ENCODE assay signal across 16 mouse cellular contexts in the genomic region with DNA sequence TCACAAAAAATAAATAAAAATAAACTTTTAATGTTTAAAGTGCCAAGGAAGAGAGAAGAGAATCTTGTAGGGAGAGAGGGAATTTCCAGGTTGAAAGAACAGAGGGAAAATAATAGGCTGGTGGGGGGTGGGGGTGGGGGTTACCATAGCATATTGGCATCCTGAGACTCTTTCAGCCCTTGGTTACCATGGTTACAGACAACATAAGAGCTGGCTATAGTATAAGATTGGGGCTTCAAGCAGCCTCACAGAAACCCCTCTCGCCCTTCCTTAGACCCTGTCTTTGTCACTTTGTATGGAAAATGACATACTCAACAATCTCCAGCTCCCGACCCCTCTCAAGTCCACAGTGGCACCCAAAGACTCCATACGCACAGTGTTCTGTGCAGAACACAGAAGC. TPM values are rescaled to one million over a fixed set of nuclear protein-coding genes. Genes with fewer than 3 reads are reported as not detected.
A peak's percentile ranks its signal among the peaks of the same experiment; 100 is the strongest.
DNase-seq lines count a peak whose midpoint lies in the region; ATAC-seq and TF ChIP-seq lines count a peak whose summit lies in the region.
"Had no signal": no experiment of that assay in that cellular context is flagged by ENCODE, and none has a peak within 500 bp of the region (broad histone marks: within the 10 kb centered on the region; RNA-seq: fewer than 3 reads in every experiment).

No protein-coding gene starts in this region.

- H3K4me1 ChIP-seq in forebrain, embryonic 12.5 days: peaks cover 87% of the 10 kb centered on the region
- H3K4me1 ChIP-seq in hindbrain, embryonic 15.5 days (replicated peaks): peaks cover 52% of the 10 kb centered on the region
- H3K4me1 ChIP-seq in midbrain, postnatal 0 days (ENCODE audit: insufficient read depth, low read length): peaks cover 4% of the 10 kb centered on the region; the same call in 1 of the 2 replicates
- H3K4me1 ChIP-seq: heart, embryonic 15.5 days; limb, embryonic 12.5 days had no signal

- peak; percentile 64 for ATAC-seq in forebrain, embryonic 12.5 days (ENCODE audit: low FRiP score)
- ATAC-seq in hindbrain, embryonic 15.5 days (ENCODE audit: low FRiP score, low read depth): no peak; the same call in 1 of the 2 replicates
- 0 out of 2 replicates have a peak, but pooled peaks have one; percentile 29 for ATAC-seq in midbrain, postnatal 0 days (ENCODE audit: low FRiP score)

- no peaks in the 10 kb centered on the region for H3K9me3 ChIP-seq in forebrain, embryonic 12.5 days
- H3K9me3 ChIP-seq in hindbrain, embryonic 15.5 days: no peaks in the 10 kb centered on the region
- H3K9me3 ChIP-seq in midbrain, postnatal 0 days (ENCODE audit: low read length): no peaks in the 10 kb centered on the region
- H3K9me3 ChIP-seq: heart, embryonic 15.5 days; limb, embryonic 12.5 days had no signal

- H3K27me3 ChIP-seq in forebrain, embryonic 12.5 days: no peaks in the 10 kb centered on the region
- H3K27me3 ChIP-seq in hindbrain, embryonic 15.5 days: no peaks in the 10 kb centered on the region
- no peaks in the 10 kb centered on the region for H3K27me3 ChIP-seq in midbrain, postnatal 0 days (ENCODE audit: insufficient read depth, low read length)
- H3K27me3 ChIP-seq: limb, embryonic 12.5 days had no signal

- peak overlapping the region; percentile 90 for H3K27ac ChIP-seq in forebrain, embryonic 12.5 days
- H3K27ac ChIP-seq in hindbrain, embryonic 15.5 days (replicated peaks): peak overlapping the region; percentile 4; the same call in 1 of the 2 replicates
- no peak overlapping the region for H3K27ac ChIP-seq in midbrain, postnatal 0 days (ENCODE audit: low read depth, low read length)
- H3K27ac ChIP-seq in layer of hippocampus, adult 2 months: no peak overlapping the region
- H3K27ac ChIP-seq: heart, embryonic 15.5 days; limb, embryonic 12.5 days; stomach, postnatal 0 days had no signal

- H3K9ac ChIP-seq in forebrain, embryonic 12.5 days: no peak overlapping the region
- no peak overlapping the region for H3K9ac ChIP-seq in hindbrain, embryonic 15.5 days
- no peak overlapping the region for H3K9ac ChIP-seq in midbrain, postnatal 0 days (replicated peaks; ENCODE audit: low read length, poor library complexity, severe bottlenecking)
- H3K9ac ChIP-seq: heart, embryonic 15.5 days; limb, embryonic 12.5 days had no signal

- H3K4me2 ChIP-seq in forebrain, embryonic 12.5 days: peak overlapping the region; percentile 31
- H3K4me2 ChIP-seq in hindbrain, embryonic 15.5 days: no peak overlapping the region
- H3K4me2 ChIP-seq in midbrain, postnatal 0 days (ENCODE audit: low read depth, low read length, poor library complexity, severe bottlenecking): peak overlapping the region; percentile 1; the same call in 1 of the 2 replicates
- H3K4me2 ChIP-seq: heart, embryonic 15.5 days; limb, embryonic 12.5 days had no signal

- TF ChIP-seq CTCF in midbrain, postnatal 0 days (IDR thresholded peaks at IDR 0.05): no peak
- no peak for TF ChIP-seq CTCF in layer of hippocampus, adult 2 months (conservative IDR thresholded peaks at IDR 0.05)

- 0 out of 2 replicates have a peak overlapping the region, but pooled peaks have one; percentile 16 for H3K4me3 ChIP-seq in forebrain, embryonic 12.5 days (replicated peaks)
- H3K4me3 ChIP-seq in hindbrain, embryonic 15.5 days: no peak overlapping the region
- H3K4me3 ChIP-seq in midbrain, postnatal 0 days (ENCODE audit: low read depth, low read length): no peak overlapping the region
- H3K4me3 ChIP-seq in layer of hippocampus, adult 2 months: no peak overlapping the region
- H3K4me3 ChIP-seq: heart, embryonic 15.5 days; limb, embryonic 12.5 days had no signal

- H3K36me3 ChIP-seq in forebrain, embryonic 12.5 days (replicated peaks): 0 out of 2 replicates have a peak, but pooled peaks cover 3% of the 10 kb centered on the region
- H3K36me3 ChIP-seq in hindbrain, embryonic 15.5 days: no peaks in the 10 kb centered on the region
- H3K36me3 ChIP-seq in midbrain, postnatal 0 days (ENCODE audit: insufficient read depth, low read length): no peaks in the 10 kb centered on the region
- H3K36me3 ChIP-seq: heart, embryonic 15.5 days; limb, embryonic 12.5 days had no signal

- 14% methylated on average over 3 of the region's 3 CpGs for WGBS in forebrain, embryonic 12.5 days
- WGBS in hindbrain, embryonic 15.5 days: 18% methylated on average over 3 of the region's 3 CpGs
- 22% methylated on average over 3 of the region's 3 CpGs for WGBS in midbrain, postnatal 0 days

- DNase-seq in R1 (ENCODE audit: low read depth, low spot score): peak; percentile 28
- peak; percentile 62 for DNase-seq in midbrain, postnatal 0 days (ENCODE audit: low spot score)
- no peak for DNase-seq in adrenal gland, adult 2 months
- no peak for DNase-seq in right cerebral cortex, postnatal 14 days
- no peak for DNase-seq in layer of hippocampus, adult 2 months (ENCODE audit: low spot score in 2 of 2)
- DNase-seq in cerebellum, adult 11 months: no peak
- DNase-seq: adrenal gland, postnatal 14 days; cerebellum, adult 11-12 months; gastrocnemius, postnatal 10 days; kidney, postnatal 10 days had no signal

RNA-seq across cellular contexts. Expression of gene Kcnk10, which starts 13.7 kb away (rescaled TPM):
- polyA plus RNA-seq in forebrain, embryonic 12.5 days (2016; fragmentation: Nextera tagmentation; extraction: Ambion mirVana): 47.6 and 53.8 TPM in 2 replicates
- polyA plus RNA-seq in hindbrain, embryonic 15.5 days (2015; fragmentation: Nextera tagmentation; extraction: Ambion mirVana): 34.8 and 37.2 TPM in 2 replicates
- total RNA-seq in midbrain, postnatal 0 days (2014; rRNA removed): 56.6 and 62.6 TPM in 2 replicates
- polyA plus RNA-seq in midbrain, postnatal 0 days (2015; fragmentation: Nextera tagmentation; extraction: Ambion mirVana): 33.0 and 37.4 TPM in 2 replicates
- total RNA-seq in adrenal gland, adult 2 months (2021): not detected
- not detected in 2 replicates for polyA plus RNA-seq in adrenal gland, adult 2 months (2012; rRNA removed)
- 10 to 100 TPM; 16.8 to 18.6 TPM for total RNA-seq in layer of hippocampus, adult 2 months (2021)
- polyA plus RNA-seq: liver, embryonic 16.5 days had no signal

Comparison
In these comparisons a context has a peak if more than half of its experiments do, and no peak if none do; other contexts are left out.
1. DNase-seq: peak in R1 (single experiment) and midbrain, postnatal 0 days (single experiment); none in adrenal gland, adult 2 months (single experiment), right cerebral cortex, postnatal 14 days (single experiment), layer of hippocampus, adult 2 months (0 of 2) and cerebellum, adult 11 months (single experiment).
2. H3K27ac ChIP-seq: peak in forebrain, embryonic 12.5 days (single experiment) and hindbrain, embryonic 15.5 days (single experiment); none in midbrain, postnatal 0 days (single experiment) and layer of hippocampus, adult 2 months (single experiment).
3. RNA of gene Kcnk10, which starts 13.7 kb away (polyA plus RNA-seq): 47.6 to 53.8 TPM in forebrain, embryonic 12.5 days, 33.0 to 37.4 TPM in midbrain, postnatal 0 days and 34.8 to 37.2 TPM in hindbrain, embryonic 15.5 days; not detected in adrenal gland, adult 2 months; every median in the first group is over 10 times any median in the second.